Mouse (Mus musculus) brain, embryonic 18.5 days (tissue): ENCODE results near the gene Klhl6.
"Not testable (repeated sequence)": the region's sequence is repeated elsewhere in the genome, so short reads cannot be mapped to it uniquely, and the experiment has no call there.

ENCODE experiments used
- DNase-seq: peaks from one replicate; pipeline ENCODE4 v3.0.0-alpha.2; 2012; ENCODE audit warnings: low read depth, low spot score

The Klhl6 gene

GRCm38 (mm10) chr16:19982537-19983257 is at the start of gene Klhl6:
Klhl6 (minus strand) TSS chr16:19983037.
- DNase-seq: no peak

GRCm38 (mm10) chr16:20027241-20027640 is 44.4 kb upstream of the Klhl6 start:
- not testable (repeated sequence) for DNase-seq

- no peak for DNase-seq
These were observed 40.0 kb upstream of the Klhl6 start for GRCm38 (mm10) chr16:20022821-20023220.

- no peak for DNase-seq
These were observed 39.0 kb upstream of the Klhl6 start for GRCm38 (mm10) chr16:20021848-20022247.

GRCm38 (mm10) chr16:20012647-20013046 is 29.8 kb upstream of the Klhl6 start:
- DNase-seq: no peak

- no peak for DNase-seq
These were observed 23.2 kb upstream of the Klhl6 start for GRCm38 (mm10) chr16:20006066-20006465.

GRCm38 (mm10) chr16:20000286-20000685 is 17.4 kb upstream of the Klhl6 start:
- not testable (repeated sequence) for DNase-seq

GRCm38 (mm10) chr16:19997616-19998015 is 14.8 kb upstream of the Klhl6 start:
- DNase-seq: no peak

- DNase-seq: not testable (repeated sequence)
These were observed 14.1 kb upstream of the Klhl6 start for GRCm38 (mm10) chr16:19996913-19997312.

- DNase-seq: no peak
These were observed 13.0 kb upstream of the Klhl6 start for GRCm38 (mm10) chr16:19995818-19996217.

- no peak for DNase-seq
These were observed 10.4 kb upstream of the Klhl6 start for GRCm38 (mm10) chr16:19993278-19993677.

GRCm38 (mm10) chr16:19990536-19990935 is 7.7 kb upstream of the Klhl6 start:
- DNase-seq: no peak

- no peak for DNase-seq
These were observed 4.8 kb upstream of the Klhl6 start for GRCm38 (mm10) chr16:19987589-19987988.

GRCm38 (mm10) chr16:19984884-19985643 is 2.2 kb upstream of the Klhl6 start:
- DNase-seq: no peak

- no peak for DNase-seq
These were observed 722 bp upstream of the Klhl6 start for GRCm38 (mm10) chr16:19983559-19983958.

- DNase-seq: no peak
These were observed 1.2 kb downstream of the Klhl6 start for GRCm38 (mm10) chr16:19981684-19982083.

GRCm38 (mm10) chr16:19981006-19981405 is 1.8 kb downstream of the Klhl6 start:
- no peak for DNase-seq

GRCm38 (mm10) chr16:19979755-19980154 is 3.1 kb downstream of the Klhl6 start:
- DNase-seq: no peak

- no peak for DNase-seq
These were observed 5.6 kb downstream of the Klhl6 start for GRCm38 (mm10) chr16:19977282-19977681.

GRCm38 (mm10) chr16:19976825-19977224 is 6.0 kb downstream of the Klhl6 start:
- no peak for DNase-seq

- no peak for DNase-seq
These were observed 7.4 kb downstream of the Klhl6 start for GRCm38 (mm10) chr16:19975432-19975831.

- DNase-seq: no peak
These were observed 9.4 kb downstream of the Klhl6 start for GRCm38 (mm10) chr16:19973480-19973879.
